Mouse (Mus musculus) heart, postnatal 0 days (tissue): ENCODE data around the gene Mtch2.

Source experiments
- CTCF ChIP-seq: IDR thresholded peaks from 2 replicates; pipeline ENCODE4 v1.5.1; 2016; ENCODE audit warnings: antibody characterized with exemption, control low read depth, low read depth
- EP300 ChIP-seq: IDR thresholded peaks from 2 replicates; pipeline ENCODE4 v1.6.1; 2016; ENCODE audit warnings: antibody characterized with exemption, low read depth

DNA sequence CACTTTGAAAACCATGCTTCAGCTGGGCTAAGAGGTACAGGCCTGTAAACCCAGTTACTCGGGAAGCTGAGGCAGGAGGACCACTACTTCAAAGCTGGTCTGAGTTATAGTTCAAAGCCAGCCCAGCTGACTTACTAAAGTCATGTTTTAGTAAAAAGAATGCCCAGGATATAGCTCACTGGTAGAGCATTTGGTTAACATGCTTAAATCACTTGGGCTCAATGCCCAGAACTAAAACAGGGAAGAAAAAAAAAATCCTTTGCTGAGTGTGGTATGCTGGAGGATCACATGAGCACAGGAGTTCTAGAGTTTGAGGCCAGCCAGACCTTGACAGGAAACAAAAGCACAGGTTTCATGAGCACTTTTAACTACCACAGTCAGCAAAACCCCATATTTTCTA is 64.7 kb downstream of the Mtch2 start:
- TF ChIP-seq CTCF = no peak
- no peak for TF ChIP-seq EP300
